Mouse (Mus musculus) c-Kit-negative CD71-positive TER-119-positive erythroid progenitor cells, embryonic 14.5 days (primary cell): Measurements from ENCODE around the gene Olfr924.
"Not testable (repeated sequence)": the region's sequence is repeated elsewhere in the genome, so short reads cannot be mapped to it uniquely, and the experiment has no call there.

Experiments used
- DNase-seq: peaks from one replicate; pipeline ENCODE4 v3.0.0-alpha.2; 2013; ENCODE audit warnings: low read depth, low spot score

The Olfr924 gene

DNA sequence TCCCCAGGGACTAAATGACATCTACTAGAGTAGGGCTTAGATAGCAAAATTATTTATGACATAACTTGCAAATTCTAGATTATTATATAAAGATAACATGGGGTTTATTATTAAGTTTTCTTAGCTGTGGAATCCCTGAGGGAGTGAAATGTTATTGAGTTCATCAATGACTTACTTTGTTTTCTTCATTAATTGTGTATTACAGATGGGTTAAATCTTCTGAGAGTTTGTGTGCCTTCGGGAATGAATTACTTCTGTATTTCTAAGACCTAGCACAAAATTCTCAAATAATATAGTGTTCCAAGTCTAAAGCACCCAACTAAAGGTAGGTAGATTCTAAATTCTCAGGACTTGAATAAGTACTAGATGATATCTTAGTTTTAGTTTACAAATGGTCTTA lies at the start of gene Olfr924:
Gene Olfr924 (plus strand): TSS at position 301 of the 400 bp plus-strand sequence.
- no peak for DNase-seq

DNA sequence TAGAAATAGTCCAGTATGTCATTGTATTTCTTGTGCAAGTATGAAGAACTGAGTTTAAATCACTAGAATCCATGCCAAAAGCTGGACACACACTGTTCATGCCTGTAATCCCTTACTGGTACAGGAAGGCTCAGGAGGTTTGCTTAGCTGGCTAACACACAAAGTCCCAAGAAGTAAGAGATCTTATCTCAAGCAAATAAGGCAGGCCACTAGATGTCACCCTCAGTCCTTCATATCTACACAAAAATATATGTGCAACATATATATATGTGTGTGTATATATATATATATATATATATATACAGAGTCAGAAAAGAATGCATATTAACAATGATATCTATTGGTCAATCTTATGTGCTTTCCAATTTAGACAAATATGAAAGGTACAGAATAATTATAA lies 38.6 kb upstream of the Olfr924 start:
- no peak for DNase-seq

DNA sequence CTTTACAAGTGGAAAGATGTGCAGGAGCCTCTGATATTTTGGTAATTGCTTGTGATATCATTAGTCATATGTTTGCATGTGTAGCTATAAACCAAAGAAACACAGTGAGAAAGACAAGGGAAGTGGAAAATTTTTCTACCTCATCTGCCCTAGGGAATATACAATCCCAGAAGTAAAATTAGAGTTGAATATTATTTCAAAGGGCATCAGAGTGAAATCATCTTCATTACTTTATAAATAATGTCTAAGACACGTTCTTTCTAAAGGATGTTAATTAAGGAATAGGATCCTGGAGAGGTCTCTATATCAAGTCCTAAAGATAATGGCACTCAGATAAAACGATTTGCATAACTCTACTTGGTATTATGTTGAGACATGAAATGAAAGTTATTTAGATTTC lies 29.9 kb upstream of the Olfr924 start, which contains the start of gene Olfr922:
Gene Olfr922 (plus strand): TSS at position 301 of the 400 bp plus-strand sequence.
- DNase-seq = no peak

DNA sequence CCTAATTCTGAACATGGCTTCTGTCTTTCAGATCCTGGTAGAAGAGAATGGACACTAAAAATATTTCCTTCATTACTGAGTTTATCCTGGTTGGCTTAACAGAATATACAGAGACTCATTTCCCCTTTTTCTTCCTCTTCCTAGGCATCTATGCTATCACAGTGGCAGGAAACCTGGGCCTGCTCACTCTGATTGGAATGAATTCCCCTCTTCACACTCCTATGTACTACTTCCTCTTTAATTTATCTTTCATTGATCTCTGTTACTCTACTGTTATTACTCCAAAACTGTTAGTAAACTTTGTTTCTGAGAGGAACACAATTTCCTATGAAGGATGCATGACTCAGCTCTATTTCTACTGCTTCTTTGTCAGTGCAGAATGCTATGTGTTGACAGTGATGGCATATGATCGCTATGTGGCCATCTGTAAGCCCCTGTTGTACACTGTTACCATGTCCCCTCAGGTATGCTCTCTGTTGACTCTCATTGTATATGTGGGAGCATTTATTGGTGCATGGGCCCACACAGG lies 28.7 kb upstream of the Olfr924 start:
- no peak for DNase-seq

DNA sequence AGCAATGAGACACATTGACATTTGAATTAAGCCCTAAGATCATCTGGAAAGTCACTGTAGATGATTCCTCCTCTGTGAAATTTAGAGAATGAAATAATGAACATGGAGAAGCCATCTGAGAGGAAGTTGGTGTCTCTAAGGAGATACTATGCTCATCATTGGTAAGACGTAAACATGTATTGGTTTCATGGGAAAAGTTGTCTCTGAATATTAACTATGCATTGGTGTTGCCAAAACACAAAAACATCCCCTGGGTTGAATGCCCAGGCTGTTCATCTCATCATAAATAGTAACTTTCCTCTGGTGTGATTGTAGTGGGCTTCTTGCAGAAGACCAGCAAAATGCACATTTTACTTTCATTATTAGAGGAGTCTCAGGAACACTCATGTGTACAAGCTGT lies 18.0 kb upstream of the Olfr924 start, which contains the start of gene Olfr923:
Gene Olfr923 (plus strand): TSS at position 301 of the 400 bp plus-strand sequence.
- no peak for DNase-seq

DNA sequence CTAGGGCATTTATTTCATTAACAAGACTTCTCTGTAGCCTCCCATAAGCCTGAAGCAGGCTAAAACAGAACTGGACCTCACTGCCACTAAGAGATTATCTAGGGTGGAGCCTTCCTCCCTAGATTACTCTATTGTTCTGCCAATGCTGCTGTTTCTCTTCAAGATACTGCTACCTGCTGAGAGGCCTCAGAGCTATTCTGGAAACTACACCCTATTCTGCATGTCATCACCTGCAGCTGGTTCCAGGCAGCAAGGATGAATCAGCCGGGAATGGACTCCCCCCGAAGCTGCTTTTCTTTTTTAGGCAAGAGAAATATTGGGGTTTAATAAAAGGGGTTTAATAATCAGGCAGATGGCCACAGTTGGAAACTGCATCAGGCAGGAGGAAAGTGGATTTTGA lies 11.2 kb upstream of the Olfr924 start:
- no peak for DNase-seq

DNA sequence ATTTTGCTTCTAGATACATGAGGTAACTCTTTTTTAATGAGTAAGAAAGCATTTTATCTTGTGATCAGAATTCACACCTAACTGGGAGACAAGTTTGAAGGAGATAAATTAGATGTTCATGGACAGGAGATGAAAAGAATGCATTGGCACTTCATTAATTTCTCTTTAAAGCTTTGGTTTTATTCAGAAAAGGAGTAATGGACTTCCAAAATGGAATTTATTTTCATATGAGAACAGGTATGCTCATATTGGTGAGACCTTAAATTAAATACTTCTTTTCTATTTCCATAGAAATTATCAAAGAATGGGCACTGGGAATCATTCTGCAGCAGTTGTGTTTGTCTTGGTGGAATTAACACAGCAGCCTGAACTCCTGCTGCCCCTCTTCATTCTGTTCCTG lies 10.5 kb downstream of the Olfr924 start, which contains the start of gene Olfr26:
Gene Olfr26 (plus strand): TSS at position 301 of the 400 bp plus-strand sequence.
- DNase-seq = no peak

DNA sequence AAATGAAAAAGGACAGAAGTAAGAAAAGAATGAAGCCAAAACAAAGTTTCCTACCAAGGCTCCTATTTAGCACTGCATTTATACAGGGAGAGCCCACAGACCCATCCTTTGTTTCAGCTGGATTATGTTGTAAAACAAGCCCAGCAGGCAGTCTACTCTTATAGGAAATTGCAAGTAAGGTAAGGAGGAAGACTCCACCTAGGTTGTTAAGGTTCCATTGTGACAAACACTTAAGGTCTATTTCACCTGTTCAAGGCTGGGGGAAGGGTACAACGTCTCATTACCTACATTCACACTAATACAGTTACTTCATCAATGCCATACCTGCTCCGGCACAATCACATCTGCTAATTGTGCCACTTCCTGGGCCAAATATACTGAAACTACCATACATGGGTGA lies 30.6 kb downstream of the Olfr924 start:
- not testable (repeated sequence) for DNase-seq

DNA sequence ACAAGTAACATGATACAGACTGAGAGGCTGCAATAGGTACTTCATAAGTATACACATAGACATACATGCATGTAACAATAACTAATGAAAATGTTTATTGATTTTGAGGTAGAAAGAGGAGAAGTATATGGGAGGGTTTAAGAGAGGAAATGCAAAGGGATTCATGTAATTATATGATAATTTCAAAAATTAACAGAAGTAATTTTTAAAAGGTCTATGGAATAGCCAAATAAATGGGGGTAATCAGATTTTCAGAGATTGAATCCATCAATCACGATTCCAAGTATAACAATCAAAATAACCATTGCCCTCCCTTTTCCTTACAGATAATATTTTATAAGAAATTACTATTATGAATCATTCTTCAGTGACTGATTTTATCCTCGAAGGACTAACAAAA lies 32.6 kb downstream of the Olfr924 start, which contains the start of gene Olfr926:
Gene Olfr926 (plus strand): TSS at position 301 of the 400 bp plus-strand sequence.
- no peak for DNase-seq
